Mouse (Mus musculus) embryonic facial prominence, embryonic 14.5 days (tissue): ENCODE results near the gene Syt12. TPM values are rescaled to one million over a fixed set of nuclear protein-coding genes. Genes with fewer than 3 reads are reported as not detected.

Experiments
- ATAC-seq: fragments of 200-750 bp; cut with Nextera tagmentation; 2 replicates; pipeline ENCODE4 v1.8.0; 2017; ENCODE audit warnings: low read depth, moderate number of reproducible peaks, moderate TSS enrichment
- DNase-seq: peaks from one replicate; pipeline ENCODE4 v3.0.0-alpha.2; 2015; ENCODE audit warnings: low spot score
- H3K27ac ChIP-seq: fragments of 300-500 bp; sonication (generic); replicated peaks from 2 replicates; pipeline ENCODE4 v1.5.1; 2014; ENCODE audit warnings: low read depth, mild to moderate bottlenecking, low read length, moderate library complexity
- H3K27me3 ChIP-seq: fragments of 300-500 bp; sonication (generic); replicated peaks from 2 replicates; pipeline ENCODE4 v1.6.1; 2014; ENCODE audit warnings: low read length; ENCODE audit not compliant: control insufficient read depth, insufficient read depth
- H3K36me3 ChIP-seq: fragments of 300-500 bp; sonication (generic); 2 replicates; pipeline ENCODE4 v1.6.1; 2014; ENCODE audit warnings: low read length, mixed read lengths; ENCODE audit not compliant: control insufficient read depth, insufficient read depth
- H3K4me1 ChIP-seq: fragments of 300-500 bp; sonication (generic); 2 replicates; pipeline ENCODE4 v1.6.1; 2014; ENCODE audit warnings: antibody characterized with exemption, low read length; ENCODE audit not compliant: control insufficient read depth, insufficient read depth
- H3K4me2 ChIP-seq: fragments of 300-500 bp; sonication (generic); 2 replicates; pipeline ENCODE4 v1.6.1; 2014; ENCODE audit warnings: low read depth, mild to moderate bottlenecking, low read length, moderate library complexity, mixed read lengths
- H3K4me3 ChIP-seq: fragments of 300-500 bp; sonication (generic); 2 replicates; pipeline ENCODE4 v1.5.1; 2014; ENCODE audit warnings: low read depth, mild to moderate bottlenecking, low read length
- H3K9ac ChIP-seq: fragments of 300-500 bp; sonication (generic); 2 replicates; pipeline ENCODE4 v1.6.1; 2014; ENCODE audit warnings: low read depth, mild to moderate bottlenecking, low read length, moderate library complexity, mixed read lengths
- H3K9me3 ChIP-seq: fragments of 300-500 bp; sonication (generic); 2 replicates; pipeline ENCODE4 v1.6.1; 2016; ENCODE audit warnings: low read length; ENCODE audit not compliant: control insufficient read depth
- WGBS: fragments of 180-500 bp; shearing (Covaris S2); extraction: QIAGEN DNeasy Blood & Tissue Kit; methylation state at CpG from one replicate; pipeline ENCODE4 v1.1.7; 2014; 5-methylcytosine and 5-hydroxymethylcytosine counted together
- polyA plus RNA-seq: library from polyadenylated mRNA; unstranded; fragments of >200 nt; fragmentation: Nextera tagmentation; extraction: Ambion mirVana; gene quantifications from 2 replicates; pipeline ENCODE4 v1.2.1, GENCODE M21; 2014

Syt12 gene
- polyA plus RNA-seq, 1 experiment from 2014 or later = 0.90 TPM

GRCm38 (mm10) chr19:4419711-4420110, 57.5 kb downstream of the Syt12 start:
- 95% methylated on average over 5 of the region's 5 CpGs for WGBS
- Histone ChIP-seq H3K27me3 (no peaks in the 10 kb centered on the region), H3K27ac (no peak overlapping the region), H3K4me1 (no peaks in the 10 kb centered on the region), H3K4me2 (no peak overlapping the region), H3K9me3 (no peaks in the 10 kb centered on the region), H3K36me3 (peaks cover 27% of the 10 kb centered on the region), H3K4me3 (no peak overlapping the region), H3K9ac (no peak overlapping the region)
- no peak for ATAC-seq
- DNase-seq = no peak

GRCm38 (mm10) chr19:4417713-4418112, 59.5 kb downstream of the Syt12 start:
- no peak overlapping the region for H3K9ac ChIP-seq
- H3K4me1 ChIP-seq = no peaks in the 10 kb centered on the region
- DNase-seq (no peak), ATAC-seq (no peak)
- H3K27ac ChIP-seq = no peak overlapping the region
- H3K4me2 ChIP-seq = no peak overlapping the region
- no peaks in the 10 kb centered on the region for H3K9me3 ChIP-seq
- H3K27me3 ChIP-seq = no peaks in the 10 kb centered on the region
- H3K36me3 ChIP-seq = peaks cover 9% of the 10 kb centered on the region
- no peak overlapping the region for H3K4me3 ChIP-seq

GRCm38 (mm10) chr19:4417183-4417582, 60.1 kb downstream of the Syt12 start:
- H3K4me3 ChIP-seq = no peak overlapping the region
- H3K9me3 ChIP-seq = no peaks in the 10 kb centered on the region
- WGBS = 11% methylated on average over 1 of the region's 1 CpGs
- H3K4me1 ChIP-seq = no peaks in the 10 kb centered on the region
- no peak overlapping the region for H3K4me2 ChIP-seq
- ATAC-seq = peak; percentile 41; the same call in 1 of the 2 replicates
- peaks cover 7% of the 10 kb centered on the region; the same call in 1 of the 2 replicates for H3K36me3 ChIP-seq
- H3K27me3 ChIP-seq = no peaks in the 10 kb centered on the region
- no peak overlapping the region for H3K9ac ChIP-seq
- H3K27ac ChIP-seq = no peak overlapping the region
- DNase-seq = peak; percentile 69

GRCm38 (mm10) chr19:4414631-4415030, 62.6 kb downstream of the Syt12 start:
- H3K36me3 ChIP-seq = no peaks in the 10 kb centered on the region
- no peak overlapping the region for H3K4me3 ChIP-seq
- H3K27ac ChIP-seq = no peak overlapping the region
- no peak overlapping the region for H3K9ac ChIP-seq
- no peaks in the 10 kb centered on the region for H3K9me3 ChIP-seq
- no peaks in the 10 kb centered on the region for H3K27me3 ChIP-seq
- WGBS = 71% methylated on average over 1 of the region's 1 CpGs
- no peak overlapping the region for H3K4me2 ChIP-seq
- no peaks in the 10 kb centered on the region for H3K4me1 ChIP-seq
- no peak for ATAC-seq
- no peak for DNase-seq

- Histone ChIP-seq H3K9ac (no peak overlapping the region), H3K4me1 (no peaks in the 10 kb centered on the region), H3K4me2 (no peak overlapping the region), H3K4me3 (no peak overlapping the region), H3K9me3 (no peaks in the 10 kb centered on the region), H3K27me3 (no peaks in the 10 kb centered on the region), H3K36me3 (no peaks in the 10 kb centered on the region), H3K27ac (no peak overlapping the region)
- DNase-seq = no peak
- 59% methylated on average over 2 of the region's 2 CpGs for WGBS
- ATAC-seq = no peak
These were observed 68.2 kb downstream of the Syt12 start for GRCm38 (mm10) chr19:4409062-4409461.

GRCm38 (mm10) chr19:4404840-4405239, 72.4 kb downstream of the Syt12 start:
- Histone ChIP-seq H3K36me3 (no peaks in the 10 kb centered on the region), H3K27ac (no peak overlapping the region), H3K4me1 (no peaks in the 10 kb centered on the region), H3K4me3 (no peak overlapping the region), H3K9ac (no peak overlapping the region), H3K9me3 (no peaks in the 10 kb centered on the region), H3K27me3 (no peaks in the 10 kb centered on the region), H3K4me2 (no peak overlapping the region)
- no peak for ATAC-seq
- 93% methylated on average over 2 of the region's 2 CpGs for WGBS
- DNase-seq = no peak

- ATAC-seq (no peak), DNase-seq (no peak)
- Histone ChIP-seq H3K9me3 (no peaks in the 10 kb centered on the region), H3K27ac (peak overlapping the region; percentile 90; the same call in 1 of the 2 replicates), H3K9ac (no peak overlapping the region), H3K4me3 (peak overlapping the region; percentile 100; the same call in 1 of the 2 replicates), H3K27me3 (no peaks in the 10 kb centered on the region), H3K4me2 (peak overlapping the region; percentile 72; the same call in 1 of the 2 replicates), H3K36me3 (no peaks in the 10 kb centered on the region), H3K4me1 (peaks cover 8% of the 10 kb centered on the region)
- WGBS = 77% methylated on average over 4 of the region's 4 CpGs
These were observed 78.3 kb downstream of the Syt12 start for GRCm38 (mm10) chr19:4398959-4399358.

GRCm38 (mm10) chr19:4398630-4398948, 78.7 kb downstream of the Syt12 start:
- 26% methylated on average over 8 of the region's 8 CpGs for WGBS
- peak overlapping the region; percentile 100 for H3K4me3 ChIP-seq
- DNase-seq (no peak), ATAC-seq (no peak)
- H3K9ac ChIP-seq = peak overlapping the region; percentile 99
- H3K36me3 ChIP-seq = peaks cover 2% of the 10 kb centered on the region; the same call in 1 of the 2 replicates
- H3K4me2 ChIP-seq = peak overlapping the region; percentile 72
- H3K9me3 ChIP-seq = no peaks in the 10 kb centered on the region
- peak overlapping the region; percentile 90 for H3K27ac ChIP-seq
- no peaks in the 10 kb centered on the region for H3K27me3 ChIP-seq
- H3K4me1 ChIP-seq = peaks cover 10% of the 10 kb centered on the region

- Histone ChIP-seq H3K4me1 (peaks cover 12% of the 10 kb centered on the region), H3K27me3 (no peaks in the 10 kb centered on the region), H3K36me3 (peaks cover 7% of the 10 kb centered on the region; the same call in 1 of the 2 replicates), H3K9me3 (no peaks in the 10 kb centered on the region), H3K9ac (peak within 1 kb of the TSS; percentile 99), H3K27ac (peak within 1 kb of the TSS; percentile 90), H3K4me2 (peak within 1 kb of the TSS; percentile 72), H3K4me3 (peak within 1 kb of the TSS; percentile 100)
- under 1% methylated on average over 26 of the region's 82 CpGs for WGBS
- ATAC-seq = peak; percentile 7
- DNase-seq = peak; percentile 54
These were observed 79.2 kb downstream of the Syt12 start, which contains the start of gene Kdm2a for GRCm38 (mm10) chr19:4397798-4398629. Kdm2a (minus strand) TSS chr19:4398285.
